Comparison of ENCODE assay signal across 11 mouse cellular contexts in genomic region chr4:58253410-58253809, GRCm38 (mm10). TPM values are rescaled to one million over a fixed set of nuclear protein-coding genes. Genes with fewer than 3 reads are reported as not detected.
A peak's percentile ranks its signal among the peaks of the same experiment; 100 is the strongest.
DNase-seq lines count a peak whose midpoint lies in the region; ATAC-seq and TF ChIP-seq lines count a peak whose summit lies in the region.
"Had no signal": no experiment of that assay in that cellular context is flagged by ENCODE, and none has a peak within 500 bp of the region (broad histone marks: within the 10 kb centered on the region; RNA-seq: fewer than 3 reads in every experiment).

No protein-coding gene starts in this region.

- H3K4me3 ChIP-seq in forebrain, embryonic 14.5 days (ENCODE audit: low read depth, low read length) = no peak overlapping the region
- no peak overlapping the region for H3K4me3 ChIP-seq in forebrain, embryonic 15.5 days
- H3K4me3 ChIP-seq in liver, postnatal 0 days (ENCODE audit: low read depth, low read length) = no peak overlapping the region
- no peak overlapping the region for H3K4me3 ChIP-seq in liver, embryonic 12.5 days
- H3K4me3 ChIP-seq: neural tube, embryonic 12.5 days had no signal

- peak; percentile 86 for DNase-seq in forebrain, embryonic 14.5 days (ENCODE audit: low spot score)
- peak; percentile 20 for DNase-seq in liver, postnatal 0 days
- DNase-seq in brain, adult 2 months (ENCODE audit: low read depth, low spot score) = peak; percentile 87
- peak; percentile 73 for DNase-seq in forelimb bud, embryonic 11.5 days (ENCODE audit: low read depth, low spot score)
- DNase-seq in lung, postnatal 14 days = peak; percentile 68

- peak; percentile 65 for TF ChIP-seq CTCF in liver, postnatal 0 days (IDR thresholded peaks at IDR 0.05; ENCODE audit: low read depth)

- 36% methylated on average over 5 of the region's 5 CpGs for WGBS in forebrain, embryonic 14.5 days
- WGBS in forebrain, embryonic 15.5 days = 34% methylated on average over 5 of the region's 5 CpGs
- WGBS in liver, postnatal 0 days (ENCODE audit: insufficient replicate concordance) = 19% methylated on average over 5 of the region's 5 CpGs
- 24% methylated on average over 5 of the region's 5 CpGs for WGBS in liver, embryonic 12.5 days (ENCODE audit: insufficient replicate concordance)

- H3K9me3 ChIP-seq in forebrain, embryonic 14.5 days (replicated peaks; ENCODE audit: control insufficient read depth, low read length) = no peaks in the 10 kb centered on the region
- no peaks in the 10 kb centered on the region for H3K9me3 ChIP-seq in forebrain, embryonic 15.5 days
- H3K9me3 ChIP-seq in liver, postnatal 0 days (ENCODE audit: low read length) = no peaks in the 10 kb centered on the region
- no peaks in the 10 kb centered on the region for H3K9me3 ChIP-seq in liver, embryonic 12.5 days (replicated peaks)
- H3K9me3 ChIP-seq: neural tube, embryonic 12.5 days had no signal

- no peak overlapping the region for H3K27ac ChIP-seq in forebrain, embryonic 14.5 days (ENCODE audit: low read depth, low read length)
- no peak overlapping the region for H3K27ac ChIP-seq in forebrain, embryonic 15.5 days (replicated peaks)
- H3K27ac ChIP-seq in liver, postnatal 0 days (ENCODE audit: low read depth) = no peak overlapping the region
- H3K27ac ChIP-seq in liver, embryonic 12.5 days = no peak overlapping the region
- H3K27ac ChIP-seq: neural tube, embryonic 12.5 days had no signal

- 0 out of 2 replicates have a peak, but pooled peaks have one; percentile 52 for ATAC-seq in forebrain, embryonic 14.5 days
- no peak for ATAC-seq in forebrain, embryonic 15.5 days (replicated peaks)
- no peak for ATAC-seq in liver, postnatal 0 days
- no peak for ATAC-seq in liver, embryonic 12.5 days
- no peak for ATAC-seq in erythroid progenitor cell, adult 5-6 weeks (replicated peaks; ENCODE audit: low FRiP score, poor library complexity, severe bottlenecking)

- H3K36me3 ChIP-seq in forebrain, embryonic 14.5 days (ENCODE audit: control insufficient read depth, insufficient read depth, low read length) = no peaks in the 10 kb centered on the region
- H3K36me3 ChIP-seq in forebrain, embryonic 15.5 days = no peaks in the 10 kb centered on the region
- H3K36me3 ChIP-seq in liver, postnatal 0 days (replicated peaks; ENCODE audit: insufficient read depth, low read length) = no peaks in the 10 kb centered on the region
- H3K36me3 ChIP-seq in liver, embryonic 12.5 days = no peaks in the 10 kb centered on the region
- H3K36me3 ChIP-seq: G1E; neural tube, embryonic 12.5 days had no signal

- no peak for TF ChIP-seq EP300 in liver, postnatal 0 days (IDR thresholded peaks at IDR 0.05; ENCODE audit: low read depth)

- H3K4me2 ChIP-seq in forebrain, embryonic 14.5 days (ENCODE audit: low read length) = no peak overlapping the region
- H3K4me2 ChIP-seq in forebrain, embryonic 15.5 days (replicated peaks) = no peak overlapping the region
- no peak overlapping the region for H3K4me2 ChIP-seq in liver, postnatal 0 days (ENCODE audit: low read depth, low read length)
- no peak overlapping the region for H3K4me2 ChIP-seq in liver, embryonic 12.5 days
- H3K4me2 ChIP-seq: neural tube, embryonic 12.5 days had no signal

- H3K4me1 ChIP-seq in forebrain, embryonic 14.5 days (ENCODE audit: control insufficient read depth, insufficient read depth, low read length) = no peaks in the 10 kb centered on the region
- H3K4me1 ChIP-seq in forebrain, embryonic 15.5 days = no peaks in the 10 kb centered on the region
- no peaks in the 10 kb centered on the region for H3K4me1 ChIP-seq in liver, postnatal 0 days (ENCODE audit: insufficient read depth)
- H3K4me1 ChIP-seq in liver, embryonic 12.5 days = no peaks in the 10 kb centered on the region
- H3K4me1 ChIP-seq: neural tube, embryonic 12.5 days had no signal

- no peaks in the 10 kb centered on the region for H3K27me3 ChIP-seq in forebrain, embryonic 14.5 days (replicated peaks; ENCODE audit: control insufficient read depth, insufficient read depth, low read length)
- H3K27me3 ChIP-seq in forebrain, embryonic 15.5 days = no peaks in the 10 kb centered on the region
- no peaks in the 10 kb centered on the region for H3K27me3 ChIP-seq in liver, postnatal 0 days (ENCODE audit: insufficient read depth, low read length)
- H3K27me3 ChIP-seq in liver, embryonic 12.5 days (replicated peaks) = no peaks in the 10 kb centered on the region
- H3K27me3 ChIP-seq: neural tube, embryonic 12.5 days had no signal

- H3K9ac ChIP-seq in forebrain, embryonic 14.5 days (ENCODE audit: low read length) = no peak overlapping the region
- H3K9ac ChIP-seq in forebrain, embryonic 15.5 days (replicated peaks) = no peak overlapping the region
- no peak overlapping the region for H3K9ac ChIP-seq in liver, postnatal 0 days (replicated peaks)
- no peak overlapping the region for H3K9ac ChIP-seq in liver, embryonic 12.5 days
- H3K9ac ChIP-seq: neural tube, embryonic 12.5 days had no signal

RNA-seq across cellular contexts. Expression of gene Musk, which starts 32.4 kb away (rescaled TPM):
- polyA plus RNA-seq in forebrain, embryonic 14.5 days (2014; fragmentation: Nextera tagmentation; extraction: Ambion mirVana) = not detected in 2 replicates
- 0.13 TPM in 1 of 2 replicates, not detected in the other for polyA plus RNA-seq in forebrain, embryonic 15.5 days (2015; fragmentation: Nextera tagmentation; extraction: Ambion mirVana)
- 0.08 TPM in 2 replicates for polyA plus RNA-seq in liver, postnatal 0 days (2015; fragmentation: Nextera tagmentation; extraction: Ambion mirVana)
- 0.05 and 0.06 TPM in 2 replicates for polyA plus RNA-seq in liver, embryonic 12.5 days (2016; fragmentation: Nextera tagmentation; extraction: Ambion mirVana)
- not detected in 2 replicates for total RNA-seq in erythroid progenitor cell, adult 5-6 weeks (2015; ENCODE audit: low replicate concordance)
- not detected in 2 replicates for total RNA-seq in erythroid progenitor cell, adult 5-6 weeks (2017; ENCODE audit: low replicate concordance)
- total RNA-seq: G1E had no signal
- polyA plus RNA-seq: G1E; heart, embryonic 14.5 days had no signal

RNA-seq across cellular contexts. Expression of gene Svep1, which starts 46.8 kb away (rescaled TPM):
- polyA plus RNA-seq in forebrain, embryonic 14.5 days (2014; fragmentation: Nextera tagmentation; extraction: Ambion mirVana) = 0.29 and 0.51 TPM in 2 replicates
- 0.31 and 0.46 TPM in 2 replicates for polyA plus RNA-seq in forebrain, embryonic 15.5 days (2015; fragmentation: Nextera tagmentation; extraction: Ambion mirVana)
- 0.11 and 0.12 TPM in 2 replicates for polyA plus RNA-seq in liver, postnatal 0 days (2015; fragmentation: Nextera tagmentation; extraction: Ambion mirVana)
- 0.69 and 0.72 TPM in 2 replicates for polyA plus RNA-seq in liver, embryonic 12.5 days (2016; fragmentation: Nextera tagmentation; extraction: Ambion mirVana)
- not detected in 2 replicates for total RNA-seq in erythroid progenitor cell, adult 5-6 weeks (2015; ENCODE audit: low replicate concordance)
- total RNA-seq in erythroid progenitor cell, adult 5-6 weeks (2017; ENCODE audit: low replicate concordance) = 0.26 and 0.30 TPM in 2 replicates
- polyA plus RNA-seq: G1E had no signal

Comparison
In these comparisons a context has a peak if more than half of its experiments do, and no peak if none do; other contexts are left out.
1. DNase-seq: peak in every context shown above with its lines; median percentile 87 in brain, adult 2 months; 86 in forebrain, embryonic 14.5 days; 73 in forelimb bud, embryonic 11.5 days; 68 in lung, postnatal 14 days; 20 in liver, postnatal 0 days.